Mouse (Mus musculus) layer of hippocampus, adult 11-12 months (tissue): ENCODE measurements around the gene Serpinb1a.
"Not testable (repeated sequence)": the region's sequence is repeated elsewhere in the genome, so short reads cannot be mapped to it uniquely, and the experiment has no call there.

ENCODE experiments used
- DNase-seq: peaks from one replicate; pipeline ENCODE4 v3.0.0; 2022; ENCODE audit warnings: low spot score

The Serpinb1a gene

GRCm38 (mm10) chr13:32850668-32851404 lies at the start of gene Serpinb1a:
Gene Serpinb1a, minus strand, starts transcription at chr13:32851185.
- DNase-seq, result no peak

GRCm38 (mm10) chr13:32900639-32901038 lies 49.7 kb upstream of the Serpinb1a start:
- DNase-seq, result peak; percentile 40

- not testable (repeated sequence) for DNase-seq
These were observed 48.1 kb upstream of the Serpinb1a start for GRCm38 (mm10) chr13:32899114-32899513.

- no peak for DNase-seq
These were observed 47.1 kb upstream of the Serpinb1a start, which contains the start of gene Serpinb1c for GRCm38 (mm10) chr13:32898111-32898510. Gene Serpinb1c, minus strand, starts transcription at chr13:32898211.

GRCm38 (mm10) chr13:32896931-32897330 lies 45.9 kb upstream of the Serpinb1a start:
- DNase-seq, result no peak

GRCm38 (mm10) chr13:32884755-32885154 lies 33.8 kb upstream of the Serpinb1a start:
- DNase-seq, result no peak

- DNase-seq, result no peak
These were observed 22.9 kb upstream of the Serpinb1a start for GRCm38 (mm10) chr13:32873862-32874261.

GRCm38 (mm10) chr13:32868843-32869242 lies 17.9 kb upstream of the Serpinb1a start:
- no peak for DNase-seq

- not testable (repeated sequence) for DNase-seq
These were observed 17.2 kb upstream of the Serpinb1a start for GRCm38 (mm10) chr13:32868233-32868632.

GRCm38 (mm10) chr13:32867030-32867429 lies 16.0 kb upstream of the Serpinb1a start:
- DNase-seq, result no peak

GRCm38 (mm10) chr13:32866484-32866883 lies 15.5 kb upstream of the Serpinb1a start:
- peak; percentile 76 for DNase-seq

GRCm38 (mm10) chr13:32865591-32865990 lies 14.6 kb upstream of the Serpinb1a start:
- no peak for DNase-seq

GRCm38 (mm10) chr13:32864529-32864928 lies 13.5 kb upstream of the Serpinb1a start:
- DNase-seq, result not testable (repeated sequence)

GRCm38 (mm10) chr13:32863456-32863855 lies 12.5 kb upstream of the Serpinb1a start:
- DNase-seq, result no peak

- no peak for DNase-seq
These were observed 9.8 kb upstream of the Serpinb1a start for GRCm38 (mm10) chr13:32860821-32861220.

GRCm38 (mm10) chr13:32853073-32853472 lies 2.1 kb upstream of the Serpinb1a start:
- no peak for DNase-seq

- no peak for DNase-seq
These were observed 1.6 kb upstream of the Serpinb1a start for GRCm38 (mm10) chr13:32852539-32852938.

- DNase-seq, result peak; percentile 55
These were observed 982 bp upstream of the Serpinb1a start for GRCm38 (mm10) chr13:32851967-32852366.

- no peak for DNase-seq
These were observed 829 bp downstream of the Serpinb1a start for GRCm38 (mm10) chr13:32850156-32850555.

GRCm38 (mm10) chr13:32849531-32850123 lies 1.4 kb downstream of the Serpinb1a start:
- DNase-seq, result no peak

- DNase-seq, result no peak
These were observed 1.9 kb downstream of the Serpinb1a start for GRCm38 (mm10) chr13:32849092-32849491.

- no peak for DNase-seq
These were observed 4.8 kb downstream of the Serpinb1a start for GRCm38 (mm10) chr13:32846221-32846620.

GRCm38 (mm10) chr13:32841349-32841748 lies 9.6 kb downstream of the Serpinb1a start:
- DNase-seq, result no peak
